Mouse (Mus musculus): Measurements from ENCODE around the gene Pde4c.
A peak's percentile ranks its signal among the peaks of the same experiment; 100 is the strongest.

The Pde4c gene

GRCm38 (mm10) chr8:70697366-70698250 lies 25.9 kb upstream of the Pde4c start:
- no peak for DNase-seq (ENCODE audit: low spot score in 2 of 2)

DNA sequence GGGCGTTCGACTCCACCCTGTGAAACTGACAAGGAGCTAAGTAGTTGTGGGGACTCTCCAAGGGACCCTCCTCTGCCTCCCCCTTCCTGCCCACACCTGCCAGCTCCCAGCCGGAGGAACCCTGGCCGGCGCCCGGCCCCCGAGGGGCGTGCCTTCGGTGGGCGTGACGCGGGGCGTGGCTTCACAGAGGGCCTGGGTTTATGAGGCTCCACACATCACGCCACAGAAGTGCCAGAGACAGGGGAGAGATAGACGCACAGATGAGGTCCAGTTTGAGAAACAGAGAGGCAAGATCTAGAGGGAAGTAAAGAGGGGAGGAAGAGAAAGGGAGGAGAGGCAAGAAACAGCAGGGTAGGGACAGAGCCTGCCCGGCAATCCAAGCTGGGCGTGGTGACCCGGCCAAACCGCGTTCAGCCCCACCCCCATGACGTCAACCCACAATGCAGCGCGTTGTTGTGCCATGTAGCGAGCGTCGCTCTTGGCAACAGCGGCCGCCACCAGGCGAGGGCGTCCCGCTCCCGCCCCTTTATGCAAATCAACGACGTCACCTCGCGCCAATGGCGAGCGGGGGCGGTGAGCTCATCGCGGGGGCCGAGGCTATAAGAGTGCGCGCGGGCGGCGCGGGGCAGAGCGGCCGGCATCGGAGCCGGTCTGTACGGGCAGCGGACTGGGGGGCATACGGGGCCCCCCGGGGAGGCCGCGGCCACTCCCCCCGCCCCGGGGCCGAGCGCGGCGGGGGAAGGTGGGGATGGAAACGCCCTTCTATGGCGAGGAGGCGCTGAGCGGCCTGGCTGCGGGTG lies 25.0 kb upstream of the Pde4c start, which contains the start of gene Jund:
Gene Jund, plus strand, starts transcription at position 640 of the 800 bp plus-strand sequence.
- DNase-seq (ENCODE audit: low spot score in 2 of 2), result peak; percentile 95 to 98

GRCm38 (mm10) chr8:70699116-70699833 lies 24.2 kb upstream of the Pde4c start:
- no peak for DNase-seq (ENCODE audit: low spot score in 2 of 2)

DNA sequence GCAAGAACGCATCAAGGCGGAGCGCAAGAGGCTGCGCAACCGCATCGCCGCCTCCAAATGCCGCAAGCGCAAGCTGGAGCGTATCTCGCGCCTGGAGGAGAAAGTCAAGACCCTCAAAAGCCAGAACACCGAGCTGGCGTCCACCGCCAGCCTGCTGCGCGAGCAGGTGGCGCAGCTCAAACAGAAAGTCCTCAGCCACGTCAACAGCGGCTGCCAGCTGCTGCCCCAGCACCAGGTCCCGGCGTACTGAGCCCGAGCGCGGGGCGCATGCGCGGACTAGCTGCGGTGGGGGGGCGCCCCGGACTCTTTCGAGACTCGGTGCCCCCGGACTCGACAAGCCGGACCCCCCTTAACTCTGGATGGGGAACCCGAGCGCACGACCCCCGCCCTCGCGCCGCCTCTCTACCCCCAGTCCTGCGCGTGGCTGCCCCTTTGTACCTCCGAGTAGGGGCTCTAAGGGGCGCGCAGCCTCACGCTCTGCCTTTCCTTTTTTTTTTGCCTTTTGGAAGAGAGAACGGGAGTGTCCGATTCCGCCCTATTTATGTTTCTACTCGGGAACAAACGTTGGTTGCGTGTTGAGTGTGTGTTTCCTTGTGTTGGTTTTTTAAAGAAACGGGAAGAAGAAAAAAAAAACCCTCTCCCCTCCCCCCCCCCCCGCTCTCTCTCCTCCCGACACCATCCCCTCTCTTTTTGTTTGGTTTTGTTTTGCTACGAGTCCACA lies 23.5 kb upstream of the Pde4c start:
- peak in 1 of 2 experiments; percentile 79 for DNase-seq (ENCODE audit: low spot score in 2 of 2)

GRCm38 (mm10) chr8:70700555-70700922 lies 23.0 kb upstream of the Pde4c start:
- DNase-seq (ENCODE audit: low spot score in 2 of 2), result peak; percentile 79 to 85

DNA sequence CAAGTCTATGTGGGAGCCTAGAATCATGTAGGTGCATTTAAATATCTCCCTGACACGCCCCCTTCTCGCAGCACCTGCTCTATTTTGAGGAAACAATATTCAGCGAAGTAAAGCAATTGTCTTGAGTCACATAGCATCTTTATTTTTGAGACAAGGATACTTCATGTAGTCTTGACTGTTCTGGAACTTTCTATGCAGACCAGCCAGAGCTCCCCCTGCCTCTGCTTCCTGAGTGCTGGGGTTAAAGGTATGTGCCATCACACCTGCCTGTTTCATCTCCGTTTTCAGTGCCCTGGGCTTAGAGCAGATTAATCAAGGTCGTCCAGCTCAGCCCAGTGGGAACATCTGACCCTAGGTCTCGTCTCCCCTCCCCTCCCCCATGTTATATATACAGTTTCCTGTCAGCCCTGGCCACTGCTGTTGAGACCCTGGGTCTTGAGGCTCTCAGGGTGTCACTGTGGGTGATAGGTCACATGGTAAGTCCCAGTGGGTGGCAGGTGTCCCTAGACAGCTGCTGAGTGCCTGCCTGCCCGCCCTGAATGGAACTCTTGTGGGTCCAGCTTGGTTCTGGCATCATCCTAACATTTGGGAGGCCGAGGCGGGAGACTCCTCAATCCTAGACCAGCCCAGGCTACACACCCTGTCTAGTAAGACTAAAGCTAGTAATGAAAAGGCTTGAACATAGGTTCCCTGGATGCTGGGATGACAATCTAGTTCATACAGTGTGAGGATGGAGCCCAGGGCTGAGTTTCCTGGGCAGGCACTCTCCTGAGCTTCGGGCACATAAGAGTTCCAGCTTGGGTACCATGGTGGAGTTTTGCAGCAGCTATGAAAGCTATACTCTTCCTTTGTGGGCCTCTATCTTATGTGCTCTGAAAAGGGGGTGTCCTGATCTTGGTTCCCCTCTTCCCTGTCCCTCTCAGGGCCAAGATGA lies 22.2 kb upstream of the Pde4c start:
- DNase-seq (ENCODE audit: low spot score in 2 of 2), result no peak

DNA sequence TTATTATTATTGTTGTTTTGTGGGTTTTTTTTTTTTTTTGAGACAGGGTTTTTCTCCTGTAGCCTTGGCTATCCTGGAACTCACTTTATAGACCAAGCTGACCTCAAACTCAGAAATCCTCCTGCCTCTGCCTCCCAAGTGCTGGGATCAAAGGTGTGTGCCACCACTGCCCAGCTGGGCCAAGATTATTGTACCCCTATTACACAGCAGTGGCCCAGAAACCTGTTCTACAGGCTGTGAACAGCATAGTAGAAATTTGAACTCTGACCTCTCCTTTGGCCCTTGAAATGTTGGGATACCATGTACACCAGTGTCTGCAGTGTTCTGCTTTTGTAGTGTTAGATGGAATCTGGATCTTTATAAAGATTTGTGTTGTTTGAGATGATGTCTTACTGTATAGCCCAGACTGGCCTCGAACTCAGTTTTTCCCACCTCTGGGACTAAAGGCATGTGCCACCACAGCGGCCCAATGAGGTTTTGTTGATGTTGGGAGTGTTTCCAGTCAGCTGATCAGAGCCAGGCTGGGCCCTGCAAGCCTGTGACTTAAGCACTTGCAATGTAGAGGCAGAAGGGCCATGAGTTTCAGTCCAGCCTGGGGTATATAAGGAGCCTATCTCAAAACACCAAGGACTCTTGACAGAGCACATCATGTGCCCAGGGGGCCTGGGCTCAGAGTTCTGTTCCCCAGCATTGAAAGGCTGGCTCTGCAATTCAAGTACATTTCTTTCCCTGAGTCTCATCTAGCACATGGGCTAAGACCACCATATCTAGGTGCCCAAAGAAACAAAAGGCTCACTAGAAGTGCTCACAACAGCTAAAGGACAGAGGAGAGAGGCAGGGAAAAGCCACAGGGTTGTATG lies 21.3 kb upstream of the Pde4c start:
- no peak for DNase-seq (ENCODE audit: low spot score in 2 of 2)

- DNase-seq (ENCODE audit: low spot score in 2 of 2), result no peak
Measured at GRCm38 (mm10) chr8:70702842-70703182, 20.7 kb upstream of the Pde4c start.

GRCm38 (mm10) chr8:70703287-70703686 lies 20.2 kb upstream of the Pde4c start, which contains the start of gene Iqcn:
Iqcn (plus strand) TSS chr8:70703457.
- no peak for DNase-seq (ENCODE audit: low spot score in 2 of 2)

- no peak for DNase-seq (ENCODE audit: low spot score in 2 of 2)
Measured at GRCm38 (mm10) chr8:70708281-70708680, 15.2 kb upstream of the Pde4c start.

DNA sequence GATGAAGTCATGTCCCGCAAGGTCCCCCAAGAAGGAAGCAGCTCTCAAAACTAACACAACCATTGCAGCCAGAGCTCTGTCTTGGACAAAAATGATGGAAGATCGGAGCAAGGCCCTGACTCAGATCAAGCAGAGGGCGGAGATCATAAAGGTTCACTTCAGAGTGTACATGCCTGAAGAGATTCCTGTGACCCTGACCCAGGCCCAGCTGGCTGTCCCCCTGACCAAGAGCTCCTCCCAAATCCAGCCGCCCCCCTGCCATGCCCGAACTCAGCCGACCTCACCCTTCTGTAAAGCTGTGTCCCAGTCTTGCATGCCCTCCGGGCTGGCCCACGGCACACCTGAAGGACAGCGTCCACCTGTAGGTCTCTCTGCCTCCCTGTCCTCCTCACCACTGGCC lies 13.7 kb upstream of the Pde4c start:
- DNase-seq (ENCODE audit: low spot score in 2 of 2), result no peak

GRCm38 (mm10) chr8:70710296-70710695 lies 13.2 kb upstream of the Pde4c start:
- no peak for DNase-seq (ENCODE audit: low spot score in 2 of 2)

DNA sequence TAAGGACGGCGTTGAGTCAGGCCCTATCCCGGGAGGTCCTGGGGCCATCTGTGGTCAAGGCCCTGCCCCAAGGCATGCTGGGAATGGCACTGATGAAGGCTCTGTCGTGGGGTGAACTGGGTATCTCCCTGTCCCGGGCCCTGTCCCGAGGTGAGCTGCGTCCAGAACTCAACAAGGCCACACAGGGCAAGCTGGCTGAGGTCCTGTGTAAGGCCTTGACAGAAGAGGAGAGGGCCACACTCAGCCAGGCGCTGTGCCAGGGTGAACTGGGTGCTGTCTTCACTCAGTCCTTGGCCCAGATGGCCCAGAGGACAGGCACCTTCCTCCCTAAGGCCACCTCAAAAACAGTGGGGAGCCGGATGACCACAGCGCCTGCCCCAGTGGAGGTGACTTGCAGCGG lies 12.5 kb upstream of the Pde4c start:
- no peak for DNase-seq (ENCODE audit: low spot score in 2 of 2)

GRCm38 (mm10) chr8:70713991-70714390 lies 9.5 kb upstream of the Pde4c start:
- DNase-seq (ENCODE audit: low spot score in 2 of 2), result no peak

DNA sequence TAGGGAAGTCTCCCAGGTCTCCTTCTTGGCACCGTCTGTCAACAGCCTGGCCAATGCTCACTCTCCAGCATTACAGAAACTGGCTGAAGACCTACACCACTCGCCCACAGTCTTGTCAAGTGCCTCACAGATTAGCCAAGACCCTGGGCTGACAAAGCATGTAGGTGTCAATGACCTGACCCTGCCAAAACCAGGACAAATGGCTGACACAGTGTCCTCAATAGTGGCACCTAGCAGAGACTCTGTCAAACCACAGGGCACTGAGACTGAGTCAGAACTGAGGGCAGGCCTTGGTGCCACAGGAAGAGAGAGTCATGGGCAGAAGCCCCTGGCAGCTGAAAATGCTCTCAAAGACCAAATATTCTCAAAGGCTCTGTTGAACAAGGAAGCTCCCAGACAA lies 8.4 kb upstream of the Pde4c start:
- no peak for DNase-seq (ENCODE audit: low spot score in 2 of 2)

DNA sequence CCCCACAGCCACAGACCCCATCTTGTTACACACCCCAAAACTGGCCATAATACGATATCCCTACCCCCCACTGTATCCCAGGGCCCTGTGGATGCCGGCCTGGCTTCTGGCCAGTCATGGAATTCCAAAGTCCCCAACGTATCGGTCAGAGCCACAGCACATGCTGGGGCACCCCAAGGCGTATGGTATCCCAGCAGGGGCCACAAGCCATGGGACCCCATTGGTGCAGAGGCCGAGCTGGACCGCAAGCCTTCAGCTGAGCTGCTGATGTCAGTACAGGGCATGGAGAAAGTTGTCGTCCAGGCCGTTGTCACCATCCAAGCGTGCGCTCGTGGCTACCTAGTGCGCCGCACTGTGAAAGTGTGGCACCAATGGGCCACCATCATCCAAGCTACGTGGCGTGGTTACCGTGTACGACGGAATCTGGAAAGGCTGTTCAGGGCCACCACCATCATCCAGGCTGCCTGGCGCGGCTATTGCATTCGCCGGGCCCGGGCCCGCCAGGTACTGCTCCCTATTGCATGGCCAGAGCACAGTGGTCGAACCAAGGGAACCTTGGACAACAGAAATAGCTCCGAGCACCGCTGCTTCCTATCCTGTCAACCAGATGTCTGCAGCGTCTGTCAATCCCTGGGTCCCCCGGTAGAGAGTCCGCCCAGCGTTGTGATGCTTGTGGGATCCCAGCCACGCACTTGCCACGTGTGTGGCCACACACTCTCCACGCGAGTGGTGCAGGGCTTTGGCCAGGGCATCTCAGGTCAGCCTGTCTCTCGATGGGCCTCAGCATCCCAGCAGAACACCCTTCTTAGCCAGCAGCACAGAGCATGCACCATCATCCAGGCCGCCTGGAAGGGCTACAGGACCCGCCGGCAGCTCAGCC lies 6.8 kb upstream of the Pde4c start:
- DNase-seq (ENCODE audit: low spot score in 2 of 2), result no peak

- DNase-seq (ENCODE audit: low spot score in 2 of 2), result peak in 1 of 2 experiments; percentile 65
Measured at GRCm38 (mm10) chr8:70718297-70718696, 5.2 kb upstream of the Pde4c start, which contains the start of gene Gm3336. Gm3336 (plus strand) TSS chr8:70718543.

DNA sequence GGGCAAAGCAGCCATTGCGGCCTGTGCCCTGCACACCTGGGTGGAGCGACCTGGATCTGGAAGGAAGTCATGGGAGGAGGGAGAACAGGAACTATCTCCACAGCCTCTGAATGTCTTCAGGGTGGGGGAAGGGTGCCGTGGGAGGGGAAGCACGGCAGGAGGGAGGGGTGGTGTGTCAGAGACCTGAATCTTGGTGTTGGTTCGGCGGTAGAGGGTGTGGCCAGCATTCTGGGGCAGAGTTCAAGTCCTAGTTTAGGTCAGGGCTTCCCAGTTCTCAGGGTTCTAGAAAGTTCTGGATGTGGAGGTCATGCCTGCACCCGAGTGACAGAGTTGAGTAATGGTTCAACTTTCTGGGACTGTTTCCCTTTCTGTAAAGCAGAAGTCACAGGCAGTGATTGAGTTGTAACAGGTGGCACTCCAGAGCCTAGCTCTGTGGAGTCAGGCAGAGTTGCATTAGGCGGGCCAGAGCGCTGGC lies 3.7 kb upstream of the Pde4c start:
- no peak for DNase-seq (ENCODE audit: low spot score in 2 of 2)

Measured in left cerebral cortex, adult 9 months (tissue).